31 mouse cellular contexts compared by ENCODE assay signal in the genomic region with DNA sequence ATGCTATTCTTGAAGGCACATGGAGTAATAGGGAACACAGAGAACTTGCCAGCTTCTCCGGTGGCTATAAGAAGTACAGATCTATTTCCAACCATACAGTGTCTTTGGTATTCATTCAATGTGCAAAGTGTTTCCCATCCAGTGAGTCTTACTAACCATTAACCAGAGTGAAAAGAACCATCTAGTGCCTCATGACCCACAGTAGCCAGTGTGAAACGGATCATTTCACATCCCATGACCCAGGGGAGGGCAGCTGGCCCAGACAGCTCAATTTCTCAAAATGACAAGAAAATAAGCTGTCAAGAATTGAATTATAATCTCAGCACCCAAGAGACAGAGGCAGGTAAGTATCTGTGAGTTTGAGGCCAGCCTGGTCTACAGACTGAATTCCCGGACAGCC.
DNase-seq lines count a peak whose midpoint lies in the region; ATAC-seq lines count a peak whose summit lies in the region.
"Had no signal": no experiment of that assay in that cellular context is flagged by ENCODE, and none has a peak within 500 bp of the region (broad histone marks: within the 10 kb centered on the region; RNA-seq: fewer than 3 reads in every experiment).

No protein-coding gene starts in this region.

- H3K9ac ChIP-seq in kidney, embryonic 14.5 days (ENCODE audit: low read depth, low read length): no peak overlapping the region
- H3K9ac ChIP-seq: embryonic facial prominence, embryonic 13.5 days; forebrain, embryonic 15.5 days; hindbrain, embryonic 13.5 days; liver, embryonic 12.5 days; liver, postnatal 0 days; midbrain, embryonic 12.5 days; neural tube, embryonic 12.5 days had no signal

- no peaks in the 10 kb centered on the region for H3K27me3 ChIP-seq in kidney, embryonic 14.5 days (ENCODE audit: control insufficient read depth, insufficient read depth, low read length)
- H3K27me3 ChIP-seq: CH12.LX; embryonic facial prominence, embryonic 13.5 days; forebrain, embryonic 15.5 days; hindbrain, embryonic 13.5 days; liver, embryonic 12.5 days; megakaryocyte, embryonic 14.5 days; midbrain, embryonic 12.5 days; neural tube, embryonic 12.5 days had no signal

- no peak overlapping the region for H3K4me3 ChIP-seq in kidney, embryonic 14.5 days (ENCODE audit: low read length)
- H3K4me3 ChIP-seq: embryonic facial prominence, embryonic 13.5 days; forebrain, embryonic 10.5 days; forebrain, embryonic 15.5 days; hindbrain, embryonic 13.5 days; liver, embryonic 12.5 days; megakaryocyte, embryonic 14.5 days; midbrain, embryonic 12.5 days; myocyte; neural tube, embryonic 12.5 days had no signal

- 55% methylated on average over 3 of the region's 3 CpGs for WGBS in kidney, embryonic 14.5 days

- H3K36me3 ChIP-seq in kidney, embryonic 14.5 days (ENCODE audit: control insufficient read depth, insufficient read depth, low read length): no peaks in the 10 kb centered on the region
- H3K36me3 ChIP-seq: forebrain, embryonic 10.5 days; forebrain, embryonic 15.5 days; hindbrain, embryonic 13.5 days; liver, embryonic 12.5 days; midbrain, embryonic 12.5 days; neural tube, embryonic 12.5 days had no signal

- no peaks in the 10 kb centered on the region for H3K9me3 ChIP-seq in kidney, embryonic 14.5 days (ENCODE audit: control insufficient read depth, low read length)
- H3K9me3 ChIP-seq: embryonic facial prominence, embryonic 13.5 days; forebrain, embryonic 10.5 days; forebrain, embryonic 15.5 days; hindbrain, embryonic 13.5 days; liver, embryonic 12.5 days; megakaryocyte, embryonic 14.5 days; midbrain, embryonic 12.5 days; neural tube, embryonic 12.5 days had no signal

- no peaks in the 10 kb centered on the region for H3K4me1 ChIP-seq in kidney, embryonic 14.5 days (ENCODE audit: control insufficient read depth, insufficient read depth, low read length)
- H3K4me1 ChIP-seq: forebrain, embryonic 10.5 days; hindbrain, embryonic 13.5 days; liver, embryonic 12.5 days; midbrain, embryonic 12.5 days; neural tube, embryonic 12.5 days had no signal

- ATAC-seq in kidney, embryonic 14.5 days (ENCODE audit: low FRiP score, low TSS enrichment): peak; percentile 79; the same call in 1 of the 2 replicates
- ATAC-seq: forebrain, embryonic 15.5 days; liver, embryonic 12.5 days; liver, postnatal 0 days had no signal

- DNase-seq in adrenal gland, adult (ENCODE audit: inconsistent age in 2 of 2, low spot score in 1 of 2): peak; percentile 9 to 49
- no peak for DNase-seq in adrenal gland, adult 8-10 months
- peak; percentile 49 for DNase-seq in kidney, adult 11 months
- peak; percentile 36 for DNase-seq in kidney, postnatal 14 days
- no peak for DNase-seq in frontal cortex, postnatal 14 days (ENCODE audit: low spot score in 2 of 2)
- DNase-seq in retina, embryonic 14.5 days (ENCODE audit: low spot score): no peak
- DNase-seq in spleen, adult 18-20 months: no peak
- DNase-seq: adrenal gland, postnatal 25 days; cerebellum, adult 11-12 months; cerebellum, adult 9-11 months; gastrocnemius, postnatal 14 days; heart, adult 18-20 months; heart, postnatal 36 days; left cerebral cortex, postnatal 4 days; liver, postnatal 0 days; lung, postnatal 4 days; thymus, adult 2 months; thymus, postnatal 4 days had no signal

- no peak overlapping the region for H3K27ac ChIP-seq in kidney, embryonic 14.5 days (ENCODE audit: low read depth, low read length)
- H3K27ac ChIP-seq: forebrain, embryonic 10.5 days; forebrain, embryonic 15.5 days; hindbrain, embryonic 13.5 days; liver, embryonic 12.5 days; midbrain, embryonic 12.5 days; neural tube, embryonic 12.5 days; stomach, postnatal 0 days had no signal

- H3K4me2 ChIP-seq in kidney, embryonic 14.5 days (replicated peaks; ENCODE audit: low read depth, low read length): no peak overlapping the region
- H3K4me2 ChIP-seq: forebrain, embryonic 15.5 days; heart, embryonic 11.5 days; hindbrain, embryonic 13.5 days; liver, embryonic 12.5 days; midbrain, embryonic 12.5 days; neural tube, embryonic 12.5 days had no signal

Comparison
In these comparisons a context has a peak if more than half of its experiments do, and no peak if none do; other contexts are left out.
1. DNase-seq: peak in adrenal gland, adult (2 of 2), kidney, adult 11 months (single experiment) and kidney, postnatal 14 days (single experiment); none in adrenal gland, adult 8-10 months (single experiment), frontal cortex, postnatal 14 days (0 of 2), retina, embryonic 14.5 days (single experiment) and spleen, adult 18-20 months (0 of 2).